Mouse (Mus musculus) testis, adult 2 months (tissue): ENCODE results near the gene 2210010C04Rik.

Experiments used
- CTCF ChIP-seq: fragments of 200-500 bp; IDR thresholded peaks from 2 replicates; pipeline ENCODE4 v1.5.1; 2012; ENCODE audit warnings: low read depth, mild to moderate bottlenecking, inconsistent platforms, low read length, moderate library complexity; ENCODE audit not compliant: control insufficient read depth, insufficient read depth, insufficient replicate concordance
- POLR2A ChIP-seq: fragments of 200-500 bp; IDR thresholded peaks from 2 replicates; pipeline ENCODE4 v1.6.1; 2012; ENCODE audit warnings: low read depth, mild to moderate bottlenecking, inconsistent platforms, low read length, moderate library complexity; ENCODE audit not compliant: control insufficient read depth

DNA sequence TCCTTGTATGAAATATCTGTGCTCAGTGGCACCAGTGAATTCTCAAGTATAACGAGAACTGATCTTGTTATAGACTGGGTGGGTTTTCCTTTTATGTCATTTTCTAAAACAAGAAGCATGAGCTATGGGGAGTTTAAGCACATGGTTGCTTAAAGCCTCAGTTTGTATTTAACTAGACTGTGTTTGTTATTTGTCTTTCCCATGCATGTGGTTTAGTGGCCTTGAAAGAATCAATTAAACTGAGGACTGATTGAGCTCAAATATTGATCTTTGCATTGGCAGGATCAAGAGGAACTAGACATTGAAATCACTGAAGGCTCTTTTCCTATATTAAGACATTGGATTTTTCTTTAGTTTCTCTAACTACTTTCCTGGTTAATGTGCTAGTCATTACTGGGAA lies 9.0 kb upstream of the 2210010C04Rik start:
- TF ChIP-seq CTCF, result no peak
- TF ChIP-seq POLR2A, result no peak
